Comparison of ENCODE assay signal across 16 mouse cellular contexts in the genomic region with DNA sequence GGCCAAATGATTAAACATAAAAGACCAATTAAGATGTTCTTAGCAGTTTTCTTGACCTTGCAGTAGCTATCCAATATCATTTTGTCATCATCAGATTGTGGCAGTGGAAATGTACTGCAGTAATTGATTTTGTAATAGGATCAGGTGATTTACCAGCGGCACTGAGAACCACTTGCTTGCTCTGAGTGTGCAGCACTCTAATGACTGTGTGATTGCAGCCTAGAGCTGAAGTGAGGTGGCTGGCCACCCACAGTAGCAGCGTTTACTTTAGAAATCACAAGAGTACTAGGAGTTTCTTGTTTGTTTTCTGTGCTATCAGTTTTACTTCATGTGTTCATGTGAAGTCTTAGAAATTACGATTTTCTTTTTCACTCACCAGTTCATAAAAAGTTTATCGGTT.
"Had no signal": no experiment of that assay in that cellular context is flagged by ENCODE, and none has a peak within 500 bp of the region (broad histone marks: within the 10 kb centered on the region; RNA-seq: fewer than 3 reads in every experiment).

No protein-coding gene starts in this region.

- H3K27ac ChIP-seq: kidney, postnatal 0 days; layer of hippocampus, adult 2 months; limb, embryonic 13.5 days; liver, embryonic 14.5 days; macrophage; midbrain, embryonic 12.5 days; neural tube, embryonic 12.5 days; stomach, embryonic 15.5 days had no signal

- H3K9ac ChIP-seq: limb, embryonic 13.5 days; liver, embryonic 14.5 days; lung, embryonic 14.5 days; midbrain, embryonic 12.5 days; neural tube, embryonic 12.5 days; stomach, embryonic 15.5 days had no signal

- DNase-seq: kidney, adult 11 months; kidney, adult 9 months; kidney, postnatal 4 days; left cerebral cortex, postnatal 4 days; lung, embryonic 14.5 days; thymus, postnatal 4 days had no signal

- H3K4me2 ChIP-seq: limb, embryonic 13.5 days; lung, embryonic 14.5 days; midbrain, embryonic 12.5 days; neural tube, embryonic 12.5 days; stomach, embryonic 15.5 days had no signal

- H3K4me1 ChIP-seq: midbrain, embryonic 12.5 days; neural tube, embryonic 12.5 days; stomach, embryonic 15.5 days had no signal

- H3K27me3 ChIP-seq: limb, embryonic 13.5 days; megakaryocyte, embryonic 14.5 days; midbrain, embryonic 12.5 days; neural tube, embryonic 12.5 days; stomach, embryonic 15.5 days had no signal

- H3K36me3 ChIP-seq: limb, embryonic 13.5 days; midbrain, embryonic 12.5 days; neural tube, embryonic 12.5 days; stomach, embryonic 15.5 days had no signal

- H3K4me3 ChIP-seq: layer of hippocampus, adult 2 months; limb, embryonic 13.5 days; megakaryocyte, embryonic 14.5 days; midbrain, embryonic 12.5 days; myocyte; neural tube, embryonic 12.5 days; stomach, embryonic 15.5 days had no signal

- H3K9me3 ChIP-seq: limb, embryonic 13.5 days; megakaryocyte, embryonic 14.5 days; midbrain, embryonic 12.5 days; neural tube, embryonic 12.5 days; stomach, embryonic 15.5 days had no signal
